Mouse (Mus musculus): Measurements from ENCODE around the gene Polrmt. TPM values are rescaled to one million over a fixed set of nuclear protein-coding genes. Genes with fewer than 3 reads are reported as not detected.
A peak's percentile ranks its signal among the peaks of the same experiment; 100 is the strongest.

The Polrmt gene
- polyA plus RNA-seq, 1 experiment = 66.3 TPM

- Histone ChIP-seq H3K36me3 (ENCODE audit: control insufficient read depth, insufficient read depth, low read length) (peaks cover 6% of the 10 kb centered on the region; the same call in 1 of the 2 replicates), H3K27me3 (replicated peaks; ENCODE audit: control insufficient read depth, insufficient read depth, low read length) (no peaks in the 10 kb centered on the region), H3K27ac (ENCODE audit: insufficient read depth, low read depth, low read length) (no peak overlapping the region), H3K4me1 (ENCODE audit: control insufficient read depth, insufficient read depth, low read length) (peaks cover 6% of the 10 kb centered on the region; the same call in 1 of the 2 replicates), H3K4me3 (ENCODE audit: insufficient read depth, low read depth, low read length) (no peak overlapping the region)
- no peak for TF ChIP-seq POLR2A (IDR thresholded peaks at IDR 0.05; ENCODE audit: low read depth, low read length)
- TF ChIP-seq CTCF (conservative IDR thresholded peaks at IDR 0.05; ENCODE audit: insufficient read depth, insufficient read length, low read depth, low read length) = peak; percentile 17; the same call in 1 of the 2 replicates
- 84% methylated on average over 11 of the region's 11 CpGs for WGBS
- no peak for DNase-seq
Observed at GRCm38 (mm10) chr10:79740863-79741262, 5.5 kb downstream of the Polrmt start.

GRCm38 (mm10) chr10:79739234-79739633 is 7.1 kb downstream of the Polrmt start:
- Histone ChIP-seq H3K4me1 (ENCODE audit: control insufficient read depth, insufficient read depth, low read length) (no peaks in the 10 kb centered on the region), H3K27ac (ENCODE audit: insufficient read depth, low read depth, low read length) (no peak overlapping the region), H3K36me3 (ENCODE audit: control insufficient read depth, insufficient read depth, low read length) (peaks cover 6% of the 10 kb centered on the region; the same call in 1 of the 2 replicates), H3K4me3 (ENCODE audit: insufficient read depth, low read depth, low read length) (no peak overlapping the region), H3K27me3 (replicated peaks; ENCODE audit: control insufficient read depth, insufficient read depth, low read length) (no peaks in the 10 kb centered on the region)
- whole genome bisulfite sequencing = 97% methylated on average over 28 of the region's 28 CpGs
- no peak for TF ChIP-seq POLR2A (IDR thresholded peaks at IDR 0.05; ENCODE audit: low read depth, low read length)
- no peak for TF ChIP-seq CTCF (conservative IDR thresholded peaks at IDR 0.05; ENCODE audit: insufficient read depth, insufficient read length, low read depth, low read length)
- no peak for DNase-seq

DNA sequence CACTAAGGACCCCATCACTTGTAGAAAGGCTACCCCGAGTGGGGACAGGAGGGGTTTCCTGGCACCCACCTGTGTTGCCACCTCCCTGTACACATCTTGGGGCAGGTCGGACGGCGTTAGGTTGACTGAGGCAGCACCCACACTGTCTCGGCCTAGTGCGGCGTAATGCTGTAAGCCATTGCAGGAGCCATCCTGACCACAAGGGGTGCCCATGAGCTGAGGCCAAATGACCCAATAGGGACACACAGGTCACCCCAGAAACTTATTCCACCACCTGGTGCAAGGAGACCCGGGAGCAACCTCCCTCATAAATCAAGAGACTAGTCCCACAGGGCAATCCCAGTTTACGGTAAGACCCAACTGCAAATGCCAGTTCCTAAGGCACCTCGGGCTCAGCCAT is 8.1 kb downstream of the Polrmt start:
- H3K4me1 ChIP-seq (ENCODE audit: control insufficient read depth, insufficient read depth, low read length) = no peaks in the 10 kb centered on the region
- no peak overlapping the region for H3K4me3 ChIP-seq (ENCODE audit: insufficient read depth, low read depth, low read length)
- WGBS = 91% methylated on average over 10 of the region's 10 CpGs
- no peak for DNase-seq
- peaks cover 6% of the 10 kb centered on the region; the same call in 1 of the 2 replicates for H3K36me3 ChIP-seq (ENCODE audit: control insufficient read depth, insufficient read depth, low read length)
- H3K27me3 ChIP-seq (replicated peaks; ENCODE audit: control insufficient read depth, insufficient read depth, low read length) = no peaks in the 10 kb centered on the region
- no peak overlapping the region for H3K27ac ChIP-seq (ENCODE audit: insufficient read depth, low read depth, low read length)
- no peak for TF ChIP-seq POLR2A (IDR thresholded peaks at IDR 0.05; ENCODE audit: low read depth, low read length)
- peak; percentile 69 for TF ChIP-seq CTCF (conservative IDR thresholded peaks at IDR 0.05; ENCODE audit: insufficient read depth, insufficient read length, low read depth, low read length)

GRCm38 (mm10) chr10:79736706-79737105 is 9.7 kb downstream of the Polrmt start:
- Histone ChIP-seq H3K4me1 (ENCODE audit: control insufficient read depth, insufficient read depth, low read length) (no peaks in the 10 kb centered on the region), H3K36me3 (ENCODE audit: control insufficient read depth, insufficient read depth, low read length) (peaks cover 6% of the 10 kb centered on the region; the same call in 1 of the 2 replicates), H3K4me3 (ENCODE audit: insufficient read depth, low read depth, low read length) (no peak overlapping the region), H3K27ac (ENCODE audit: insufficient read depth, low read depth, low read length) (no peak overlapping the region), H3K27me3 (replicated peaks; ENCODE audit: control insufficient read depth, insufficient read depth, low read length) (no peaks in the 10 kb centered on the region)
- 65% methylated on average over 14 of the region's 14 CpGs for WGBS
- no peak for TF ChIP-seq CTCF (conservative IDR thresholded peaks at IDR 0.05; ENCODE audit: insufficient read depth, insufficient read length, low read depth, low read length)
- TF ChIP-seq POLR2A (IDR thresholded peaks at IDR 0.05; ENCODE audit: low read depth, low read length) = no peak
- DNase-seq = peak; percentile 34

- no peak for TF ChIP-seq CTCF (conservative IDR thresholded peaks at IDR 0.05; ENCODE audit: insufficient read depth, insufficient read length, low read depth, low read length)
- no peak for TF ChIP-seq POLR2A (IDR thresholded peaks at IDR 0.05; ENCODE audit: low read depth, low read length)
Observed at GRCm38 (mm10) chr10:79735361-79735760, 11.0 kb downstream of the Polrmt start.

DNA sequence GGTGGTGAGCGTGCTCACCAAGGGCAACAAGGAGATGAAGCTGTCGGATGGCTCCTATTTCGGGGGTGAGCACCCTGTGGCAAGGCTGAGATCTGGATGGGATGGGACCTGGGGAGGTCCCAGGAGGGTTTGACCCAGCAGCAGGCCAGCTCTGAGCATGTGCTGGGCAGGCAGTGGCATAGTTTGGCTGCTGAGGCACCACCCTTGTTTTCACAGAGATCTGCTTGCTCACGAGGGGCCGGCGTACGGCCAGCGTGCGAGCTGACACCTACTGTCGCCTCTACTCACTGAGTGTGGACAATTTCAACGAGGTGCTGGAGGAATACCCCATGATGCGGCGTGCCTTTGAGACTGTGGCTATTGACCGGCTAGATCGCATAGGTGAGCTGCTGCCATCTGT is 12.5 kb downstream of the Polrmt start:
- Histone ChIP-seq H3K4me1 (ENCODE audit: control insufficient read depth, insufficient read depth, low read length) (no peaks in the 10 kb centered on the region), H3K4me3 (ENCODE audit: insufficient read depth, low read depth, low read length) (no peak overlapping the region), H3K27ac (ENCODE audit: insufficient read depth, low read depth, low read length) (no peak overlapping the region), H3K36me3 (ENCODE audit: control insufficient read depth, insufficient read depth, low read length) (0 out of 2 replicates have a peak, but pooled peaks cover 3% of the 10 kb centered on the region), H3K27me3 (replicated peaks; ENCODE audit: control insufficient read depth, insufficient read depth, low read length) (no peaks in the 10 kb centered on the region)
- no peak for TF ChIP-seq CTCF (conservative IDR thresholded peaks at IDR 0.05; ENCODE audit: insufficient read depth, insufficient read length, low read depth, low read length)
- no peak for TF ChIP-seq POLR2A (IDR thresholded peaks at IDR 0.05; ENCODE audit: low read depth, low read length)
- DNase-seq = no peak
- 94% methylated on average over 15 of the region's 15 CpGs for WGBS

More at GRCm38 (mm10) chr10:79735361-79735760, 11.0 kb downstream of the Polrmt start:
- WGBS = 60% methylated on average over 52 of the region's 52 CpGs
- Histone ChIP-seq H3K27me3 (replicated peaks; ENCODE audit: control insufficient read depth, insufficient read depth, low read length) (no peaks in the 10 kb centered on the region), H3K27ac (ENCODE audit: insufficient read depth, low read depth, low read length) (no peak overlapping the region), H3K4me3 (ENCODE audit: insufficient read depth, low read depth, low read length) (no peak overlapping the region), H3K4me1 (ENCODE audit: control insufficient read depth, insufficient read depth, low read length) (no peaks in the 10 kb centered on the region), H3K36me3 (ENCODE audit: control insufficient read depth, insufficient read depth, low read length) (peaks cover 4% of the 10 kb centered on the region; the same call in 1 of the 2 replicates)
- DNase-seq = no peak

- WGBS = 93% methylated on average over 1 of the region's 1 CpGs
- Histone ChIP-seq H3K36me3 (ENCODE audit: control insufficient read depth, insufficient read depth, low read length) (0 out of 2 replicates have a peak, but pooled peaks cover under 1% of the 10 kb centered on the region), H3K4me3 (ENCODE audit: insufficient read depth, low read depth, low read length) (no peak overlapping the region), H3K27ac (ENCODE audit: insufficient read depth, low read depth, low read length) (no peak overlapping the region), H3K27me3 (replicated peaks; ENCODE audit: control insufficient read depth, insufficient read depth, low read length) (no peaks in the 10 kb centered on the region), H3K4me1 (ENCODE audit: control insufficient read depth, insufficient read depth, low read length) (no peaks in the 10 kb centered on the region)
- DNase-seq = peak; percentile 38
- TF ChIP-seq POLR2A (IDR thresholded peaks at IDR 0.05; ENCODE audit: low read depth, low read length) (no peak), CTCF (conservative IDR thresholded peaks at IDR 0.05; ENCODE audit: insufficient read depth, insufficient read length, low read depth, low read length) (peak; percentile 61)
Observed at GRCm38 (mm10) chr10:79732500-79732899, 13.9 kb downstream of the Polrmt start.

Measured in kidney, adult 2 months (tissue).